Mouse (Mus musculus) erythroblast, embryonic 14.5 days (primary cell): ENCODE measurements at regions not wholly inside any gene's neighbourhood (a gene's known extent, or its start where the extent isn't known, plus 50 kb on each side); places are given as distances from the start of the nearest gene placed in this dataset.

Source experiments
- H3K27me3 ChIP-seq: 2 replicates; pipeline ENCODE4 v1.6.1; 2012; ENCODE audit warnings: inconsistent platforms; ENCODE audit not compliant: control insufficient read depth
- H3K36me3 ChIP-seq: 2 replicates; pipeline ENCODE4 v1.6.1; 2012; ENCODE audit warnings: mild to moderate bottlenecking, inconsistent platforms; ENCODE audit not compliant: control insufficient read depth
- H3K4me1 ChIP-seq: 2 replicates; pipeline ENCODE4 v1.6.1; 2012; ENCODE audit warnings: inconsistent platforms; ENCODE audit not compliant: control insufficient read depth
- H3K4me3 ChIP-seq: replicated peaks from 2 replicates; pipeline ENCODE3; 2012; ENCODE audit warnings: moderate library complexity, mild to moderate bottlenecking, inconsistent platforms
- H3K9me3 ChIP-seq: 2 replicates; pipeline ENCODE4 v1.6.1; 2012; ENCODE audit warnings: low read length, inconsistent platforms, mixed read lengths; ENCODE audit not compliant: control insufficient read depth
- GATA1 ChIP-seq: IDR thresholded peaks from 2 replicates; pipeline ENCODE4 v1.6.1; 2012; ENCODE audit warnings: low read length, inconsistent platforms, mixed read lengths
- TAL1 ChIP-seq: IDR thresholded peaks from 3 replicates; pipeline ENCODE4 v1.6.1; 2012; ENCODE audit warnings: low read length, inconsistent platforms, mixed read lengths

DNA sequence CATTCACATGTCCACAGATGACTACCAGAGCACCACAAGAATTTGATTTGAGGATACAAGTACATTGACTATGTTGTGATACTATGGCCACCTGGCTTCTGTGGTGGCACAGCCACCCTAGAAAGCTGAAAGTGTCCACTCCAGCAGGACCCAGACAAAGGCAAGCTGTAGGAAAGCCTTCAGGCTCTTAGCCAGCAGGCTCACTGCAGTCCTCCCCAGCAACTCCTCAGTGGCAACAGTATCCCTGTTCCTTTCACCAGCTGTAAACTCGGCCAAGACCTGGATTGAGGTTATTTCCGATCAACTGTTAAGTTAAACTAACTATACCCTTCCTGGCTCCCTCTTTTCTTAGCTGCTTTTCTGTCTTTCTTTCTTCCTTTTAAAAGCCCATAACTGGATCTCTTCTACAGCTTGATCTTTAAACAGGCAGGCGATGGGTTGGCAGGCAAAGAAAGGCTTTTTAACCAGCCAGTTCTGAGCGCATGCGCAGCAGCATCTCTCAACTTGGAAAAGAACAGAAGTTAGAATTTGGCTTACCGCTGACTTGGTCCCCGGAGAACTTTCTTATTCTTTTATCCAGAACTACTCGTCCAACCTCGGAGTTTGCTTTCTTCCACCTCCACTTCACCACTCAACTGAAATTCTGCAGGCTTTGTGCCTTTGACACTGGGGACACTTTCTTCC is 202.5 kb upstream of the Nt5e start:
- H3K27me3 ChIP-seq, result no peaks in the 10 kb centered on the region
- no peak overlapping the region for H3K4me3 ChIP-seq
- H3K4me1 ChIP-seq, result no peaks in the 10 kb centered on the region
- no peaks in the 10 kb centered on the region for H3K36me3 ChIP-seq
- TF ChIP-seq GATA1 (no peak), TAL1 (no peak)
- H3K9me3 ChIP-seq, result peaks cover 10% of the 10 kb centered on the region; the same call in 1 of the 2 replicates

DNA sequence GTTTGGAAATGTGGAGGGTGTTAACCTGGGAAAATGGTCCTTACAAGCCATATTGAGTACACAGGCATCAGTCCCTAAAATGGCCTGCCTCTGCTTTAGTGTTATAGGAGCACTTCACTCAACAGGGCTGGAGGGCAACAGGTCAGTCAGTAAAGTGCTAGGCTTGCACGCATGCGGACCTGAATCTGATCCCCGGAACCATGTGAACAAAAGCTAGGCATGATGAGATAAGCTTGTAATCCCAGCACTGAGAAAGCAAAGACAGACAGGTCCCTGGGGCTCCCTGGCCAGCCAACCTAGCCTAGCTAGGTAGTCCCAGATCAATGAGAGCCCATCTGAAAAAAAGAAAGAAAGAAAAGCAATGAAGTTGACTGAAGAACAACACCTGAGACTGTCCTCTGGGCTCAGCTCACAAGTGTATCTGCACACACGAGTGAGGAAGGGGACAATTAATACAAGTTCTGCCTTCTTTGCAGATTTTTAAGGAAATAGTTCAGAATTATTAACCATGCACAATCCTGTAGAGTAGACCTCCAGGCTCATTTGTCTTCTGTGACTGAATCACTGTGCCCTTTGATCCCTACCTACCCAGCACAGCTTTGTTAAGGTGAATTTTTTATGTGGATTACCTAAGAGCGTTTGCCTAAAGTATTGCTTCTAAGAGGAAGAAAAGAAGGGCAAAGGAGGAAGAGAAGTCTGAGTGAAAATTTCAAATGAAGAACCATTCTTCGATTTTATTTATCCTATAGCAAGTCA is 163.8 kb upstream of the Nt5e start:
- Histone ChIP-seq H3K9me3 (no peaks in the 10 kb centered on the region; the same call in 1 of the 2 replicates), H3K4me1 (no peaks in the 10 kb centered on the region), H3K27me3 (no peaks in the 10 kb centered on the region), H3K36me3 (no peaks in the 10 kb centered on the region), H3K4me3 (no peak overlapping the region)
- no peak for TF ChIP-seq TAL1
- no peak for TF ChIP-seq GATA1

DNA sequence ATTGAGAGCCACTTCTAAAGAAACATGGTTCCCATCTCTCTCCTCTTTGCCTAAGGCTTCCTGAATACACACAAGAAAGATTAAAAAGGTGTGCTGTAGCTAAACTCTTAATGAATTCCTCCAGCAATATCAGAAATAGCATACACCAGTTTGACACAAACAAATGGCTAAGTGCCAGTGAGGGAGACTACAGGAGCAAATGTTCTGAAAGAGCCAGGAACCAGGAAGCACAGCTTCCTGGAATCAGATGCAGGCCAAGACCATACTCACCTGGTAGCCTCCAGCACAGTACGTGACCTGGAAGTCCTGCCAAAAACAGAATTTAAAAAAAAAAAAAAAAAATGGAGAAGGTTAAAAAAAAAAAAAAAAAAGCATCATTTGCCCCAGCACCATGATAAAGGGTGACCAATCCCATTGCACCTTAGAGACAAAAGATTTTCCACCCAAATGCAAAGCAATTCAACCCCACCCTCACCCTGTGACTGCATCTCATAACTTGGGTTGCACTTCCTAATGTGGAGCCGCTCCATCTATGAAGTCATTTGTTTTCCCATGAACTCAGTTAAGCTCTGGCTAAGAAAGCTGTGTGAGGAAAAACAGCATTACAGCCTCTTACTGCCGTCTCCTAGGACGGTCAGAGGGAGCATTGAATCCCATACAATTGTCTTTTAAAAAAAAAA is 149.3 kb upstream of the Nt5e start:
- no peak for TF ChIP-seq GATA1
- no peak for TF ChIP-seq TAL1
- no peak overlapping the region for H3K4me3 ChIP-seq
- H3K4me1 ChIP-seq, result no peaks in the 10 kb centered on the region
- H3K9me3 ChIP-seq, result peaks cover under 1% of the 10 kb centered on the region; the same call in 1 of the 2 replicates
- no peaks in the 10 kb centered on the region for H3K36me3 ChIP-seq
- H3K27me3 ChIP-seq, result no peaks in the 10 kb centered on the region

DNA sequence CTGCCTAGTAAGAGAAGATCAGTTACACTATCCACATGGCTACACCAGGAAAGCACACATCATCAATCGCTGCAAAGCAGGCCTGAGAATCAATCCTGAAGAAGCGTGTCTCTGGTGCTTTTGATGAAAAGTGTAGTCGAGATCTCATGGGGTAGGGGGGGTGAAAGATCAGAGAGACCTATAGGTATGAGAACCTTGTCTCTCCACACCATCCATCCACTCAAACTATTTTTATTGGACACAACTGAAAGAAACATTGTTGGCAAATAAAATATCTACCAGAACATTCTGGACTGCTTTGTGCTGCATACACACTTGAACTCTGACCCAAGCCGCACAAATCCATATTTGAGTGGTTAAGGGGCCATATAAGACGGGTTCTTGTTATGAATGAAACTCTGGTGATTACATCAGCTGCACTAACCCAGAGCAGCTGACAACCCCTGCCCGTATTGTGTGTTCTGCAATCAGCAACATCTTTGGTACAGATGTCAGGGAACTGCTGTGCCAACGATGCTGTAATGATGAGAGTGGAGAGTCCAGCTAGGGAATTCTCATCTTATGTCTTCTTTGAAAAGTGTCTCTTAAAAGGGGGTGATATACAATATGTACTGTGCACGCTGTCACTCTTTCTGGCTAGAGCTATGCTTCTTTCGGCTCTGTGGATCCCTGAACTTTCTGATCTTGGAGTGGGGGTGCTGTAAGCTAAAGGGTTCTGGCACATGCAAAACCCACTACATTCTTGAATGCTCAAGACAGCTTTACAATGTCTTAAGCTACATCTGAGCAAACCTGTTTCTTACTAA is 145.6 kb upstream of the Nt5e start:
- Histone ChIP-seq H3K9me3 (peaks cover 4% of the 10 kb centered on the region), H3K27me3 (no peaks in the 10 kb centered on the region), H3K4me1 (no peaks in the 10 kb centered on the region), H3K36me3 (no peaks in the 10 kb centered on the region), H3K4me3 (no peak overlapping the region)
- TF ChIP-seq TAL1, result no peak
- TF ChIP-seq GATA1, result no peak

GRCm38 (mm10) chr9:88207378-88207777 is 119.6 kb upstream of the Nt5e start:
- H3K4me1 ChIP-seq, result no peaks in the 10 kb centered on the region
- no peak overlapping the region for H3K4me3 ChIP-seq
- H3K9me3 ChIP-seq, result no peaks in the 10 kb centered on the region
- H3K27me3 ChIP-seq, result no peaks in the 10 kb centered on the region
- TF ChIP-seq GATA1 (no peak), TAL1 (no peak)
- no peaks in the 10 kb centered on the region for H3K36me3 ChIP-seq

DNA sequence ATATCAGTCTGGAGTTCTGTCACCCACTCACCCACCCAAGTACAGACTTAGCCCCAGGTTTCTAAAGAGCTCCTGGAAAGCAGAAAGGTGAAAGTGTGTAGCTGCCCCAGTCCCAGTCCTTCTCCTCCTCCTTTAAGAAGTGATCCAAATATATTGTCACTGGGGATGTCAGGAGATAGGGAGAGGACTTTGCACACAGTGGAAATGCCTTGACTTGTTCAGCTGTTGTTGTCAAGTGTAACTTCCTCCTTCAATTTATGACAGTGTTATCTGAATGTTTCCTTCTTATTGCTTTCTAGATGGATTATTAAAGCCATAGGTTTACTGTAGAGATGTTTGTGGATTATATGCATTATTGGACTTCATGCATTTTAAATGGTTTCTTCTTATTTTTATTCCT is 119.0 kb upstream of the Nt5e start:
- Histone ChIP-seq H3K36me3 (no peaks in the 10 kb centered on the region), H3K4me1 (no peaks in the 10 kb centered on the region), H3K4me3 (no peak overlapping the region), H3K27me3 (no peaks in the 10 kb centered on the region), H3K9me3 (no peaks in the 10 kb centered on the region)
- no peak for TF ChIP-seq GATA1
- TF ChIP-seq TAL1, result no peak

DNA sequence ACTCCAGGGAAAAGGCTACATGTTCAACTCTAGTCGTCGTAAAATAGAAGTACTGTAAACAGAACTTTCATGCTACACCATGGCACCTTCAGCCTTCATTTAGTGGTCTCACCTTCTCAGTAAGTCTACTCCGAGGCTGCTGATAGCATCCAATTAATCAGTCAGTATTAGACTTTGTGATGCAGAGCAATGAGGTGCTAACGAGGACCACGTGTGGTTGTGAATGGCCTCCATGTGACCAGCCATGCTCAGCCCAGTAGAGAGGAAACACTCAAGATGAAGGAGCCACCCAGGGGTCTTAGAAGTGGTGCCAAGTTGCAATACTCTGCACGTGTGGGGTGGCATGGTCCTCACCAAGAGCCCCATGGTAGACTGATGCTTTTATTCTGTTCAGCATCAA is 112.2 kb upstream of the Nt5e start:
- TF ChIP-seq GATA1, result no peak
- TF ChIP-seq TAL1, result no peak

DNA sequence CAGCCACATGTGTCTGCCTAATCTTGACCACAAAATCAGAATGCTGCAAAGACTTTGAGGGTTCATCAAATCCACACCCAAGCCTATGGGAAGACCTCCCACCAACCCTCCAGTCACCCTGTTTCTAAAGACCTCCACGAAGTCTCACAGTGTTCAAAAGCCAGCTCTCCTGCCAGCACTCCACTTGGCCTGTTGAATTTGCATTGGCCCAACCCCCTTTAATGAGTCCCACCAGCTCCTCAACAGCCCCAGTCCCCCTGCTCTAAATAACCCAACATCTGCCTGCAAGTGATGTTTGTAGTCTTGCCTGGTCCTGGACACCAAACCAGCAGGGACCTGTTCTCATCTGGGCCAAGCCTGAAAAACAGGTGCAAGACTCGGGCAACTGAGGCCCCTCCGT is 106.6 kb upstream of the Nt5e start:
- Histone ChIP-seq H3K27me3 (no peaks in the 10 kb centered on the region), H3K36me3 (no peaks in the 10 kb centered on the region), H3K4me3 (no peak overlapping the region), H3K9me3 (no peaks in the 10 kb centered on the region), H3K4me1 (no peaks in the 10 kb centered on the region)
- no peak for TF ChIP-seq TAL1
- no peak for TF ChIP-seq GATA1

More for the DNA sequence above, 112.2 kb upstream of the Nt5e start:
- H3K27me3 ChIP-seq, result no peaks in the 10 kb centered on the region
- no peaks in the 10 kb centered on the region for H3K36me3 ChIP-seq
- H3K4me3 ChIP-seq, result no peak overlapping the region
- no peaks in the 10 kb centered on the region for H3K4me1 ChIP-seq
- H3K9me3 ChIP-seq, result no peaks in the 10 kb centered on the region

GRCm38 (mm10) chr9:88221276-88221675 is 105.7 kb upstream of the Nt5e start:
- TF ChIP-seq TAL1 (no peak), GATA1 (no peak)
- H3K4me3 ChIP-seq, result no peak overlapping the region
- H3K27me3 ChIP-seq, result no peaks in the 10 kb centered on the region
- no peaks in the 10 kb centered on the region for H3K4me1 ChIP-seq
- H3K36me3 ChIP-seq, result no peaks in the 10 kb centered on the region
- no peaks in the 10 kb centered on the region for H3K9me3 ChIP-seq
